Mouse (Mus musculus): ENCODE measurements around the gene Homer2.

The Homer2 gene

GRCm38 (mm10) chr7:81706027-81706415 is 1.3 kb downstream of the Homer2 start:
- DNase-seq (ENCODE audit: low read depth in 2 of 2, low spot score in 2 of 2): no peak

DNA sequence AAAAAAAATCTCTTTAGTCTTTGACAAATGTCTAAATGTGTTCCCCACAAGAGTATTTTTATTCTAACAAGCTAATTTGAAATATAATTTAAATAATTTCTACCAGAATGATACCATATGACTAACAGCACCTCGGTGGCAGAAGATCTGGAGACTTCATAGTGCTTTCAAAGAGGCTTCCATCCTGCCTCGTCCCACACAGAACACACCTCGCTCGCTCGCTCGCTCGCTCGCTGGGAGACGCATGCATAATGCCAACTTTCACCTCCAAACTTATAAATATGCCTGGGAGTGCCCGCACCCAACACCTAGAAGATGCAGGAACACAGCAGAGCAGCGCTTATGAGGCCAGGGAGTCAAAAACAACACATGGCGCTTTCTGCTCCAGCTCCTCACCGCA is 9.0 kb downstream of the Homer2 start:
- DNase-seq (ENCODE audit: low read depth in 2 of 2, low spot score in 2 of 2): no peak

DNA sequence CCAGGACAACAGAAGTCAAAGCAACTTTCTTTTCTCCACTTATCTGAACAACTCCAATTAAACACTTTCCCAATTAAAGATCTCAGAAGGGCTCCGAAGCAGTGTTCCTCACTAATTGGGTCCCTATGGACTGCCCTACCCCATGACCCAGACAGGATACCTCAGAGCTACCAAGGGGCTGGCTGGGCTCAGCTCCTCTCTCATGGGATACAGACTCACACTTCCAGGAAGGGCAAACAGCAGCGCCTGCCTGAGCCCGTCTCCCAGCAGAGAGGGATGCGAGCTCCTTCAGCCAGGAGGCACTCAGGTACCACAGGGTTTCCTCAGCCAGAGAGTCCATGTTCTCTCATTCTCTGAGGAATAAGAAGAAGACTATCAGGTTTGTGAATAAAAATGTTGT is 9.4 kb downstream of the Homer2 start:
- DNase-seq (ENCODE audit: low read depth in 2 of 2, low spot score in 2 of 2): no peak

GRCm38 (mm10) chr7:81695763-81696533 is 11.4 kb downstream of the Homer2 start:
- DNase-seq (ENCODE audit: low read depth in 2 of 2, low spot score in 2 of 2): no peak

DNA sequence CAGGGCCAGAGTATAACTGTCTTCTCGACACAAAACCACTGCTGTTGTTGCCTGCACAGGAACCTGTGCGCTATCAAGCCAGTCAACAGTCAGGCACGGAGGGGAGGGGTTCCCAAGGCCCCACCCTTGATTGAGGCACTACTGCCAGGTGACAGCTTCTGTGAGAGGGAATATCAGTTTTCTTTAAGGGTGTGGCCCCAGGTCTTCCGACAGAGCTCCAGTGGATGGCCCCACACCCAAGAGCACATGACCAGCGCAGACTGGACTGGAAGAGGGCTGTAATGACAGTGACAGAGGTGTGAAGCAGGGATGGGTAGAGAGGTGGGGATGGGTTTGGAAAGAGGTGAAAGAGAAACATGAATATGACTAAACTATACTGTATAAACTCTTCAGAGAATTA is 16.3 kb downstream of the Homer2 start:
- no peak for DNase-seq (ENCODE audit: low read depth in 2 of 2, low spot score in 2 of 2)

GRCm38 (mm10) chr7:81689116-81689681 is 18.1 kb downstream of the Homer2 start:
- no peak for DNase-seq (ENCODE audit: low read depth in 2 of 2, low spot score in 2 of 2)

DNA sequence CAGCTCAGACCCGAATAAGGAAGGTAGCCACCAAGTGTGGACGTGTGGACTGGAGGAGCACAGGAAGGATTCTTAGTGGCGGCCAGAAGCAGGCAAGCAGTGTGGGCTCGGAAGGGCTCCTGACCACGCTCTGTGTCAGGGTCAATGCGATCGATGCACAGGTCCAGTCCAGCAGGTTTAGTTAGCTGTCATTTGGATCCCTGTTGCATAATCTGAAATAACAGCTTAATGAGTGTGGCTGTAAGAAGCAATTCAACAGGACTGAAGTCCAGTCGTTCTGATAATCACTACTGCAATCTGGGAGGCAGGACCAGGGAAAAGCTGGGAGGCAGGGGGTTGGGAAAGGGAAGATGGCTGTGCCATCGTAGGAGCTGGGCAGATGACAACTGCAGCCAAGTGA is 18.9 kb downstream of the Homer2 start:
- DNase-seq (ENCODE audit: low read depth in 2 of 2, low spot score in 2 of 2): no peak

DNA sequence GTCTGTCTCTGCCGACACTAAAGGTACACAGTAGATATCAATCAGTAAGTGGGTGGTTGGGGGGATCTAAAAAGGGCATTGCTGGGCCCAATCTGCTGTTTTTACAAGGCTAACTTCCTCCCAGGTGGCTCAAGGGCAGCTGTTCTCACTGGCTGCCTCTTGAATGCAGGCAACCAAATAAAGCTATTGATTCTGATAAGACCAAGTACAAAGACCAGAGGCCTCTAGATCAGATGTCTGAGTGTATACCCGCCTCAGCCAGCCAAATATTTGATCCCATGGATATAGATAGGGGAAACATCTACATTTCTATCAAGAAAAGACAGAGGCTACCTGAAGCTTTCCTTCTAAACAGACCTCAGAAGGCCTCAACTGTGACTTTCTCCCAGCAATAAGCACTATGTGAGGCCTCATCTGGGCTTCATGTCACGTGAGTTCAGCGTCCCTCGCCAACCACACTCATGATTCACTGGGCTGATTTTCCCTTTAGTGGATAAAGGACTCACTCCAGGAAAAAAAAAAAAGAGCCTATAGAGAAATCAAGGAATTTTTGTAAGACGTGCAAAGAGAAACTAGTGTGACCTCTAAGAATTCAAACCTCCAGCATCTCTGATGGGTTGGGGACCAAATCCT is 19.5 kb downstream of the Homer2 start:
- no peak for DNase-seq (ENCODE audit: low read depth in 2 of 2, low spot score in 2 of 2)

- DNase-seq (ENCODE audit: low read depth in 2 of 2, low spot score in 2 of 2): no peak
Measured at GRCm38 (mm10) chr7:81685375-81685774, 22.0 kb downstream of the Homer2 start.

- no peak for DNase-seq (ENCODE audit: low read depth in 2 of 2, low spot score in 2 of 2)
Measured at GRCm38 (mm10) chr7:81683779-81684422, 23.4 kb downstream of the Homer2 start.

DNA sequence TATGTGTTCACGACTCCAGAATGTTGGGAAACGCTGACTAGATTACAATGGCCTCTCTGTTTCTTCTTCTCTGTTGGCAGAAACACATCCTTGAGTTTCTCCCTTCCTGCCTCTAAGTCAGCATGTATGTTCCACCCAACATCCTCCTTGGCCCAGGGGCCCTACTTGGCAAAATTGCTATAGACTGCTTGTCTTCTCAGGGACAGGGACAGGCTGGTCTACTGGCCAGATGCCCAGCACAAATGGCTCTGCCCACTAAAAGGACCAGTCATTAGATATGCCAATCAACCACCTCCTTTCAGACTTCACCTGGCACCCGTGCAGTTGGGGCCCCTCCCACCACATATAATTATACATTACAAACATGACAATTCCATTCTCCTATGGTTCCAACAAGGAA is 25.9 kb downstream of the Homer2 start:
- no peak for DNase-seq (ENCODE audit: low read depth in 2 of 2, low spot score in 2 of 2)

GRCm38 (mm10) chr7:81673359-81674013 is 33.8 kb downstream of the Homer2 start:
- no peak for DNase-seq (ENCODE audit: low read depth in 2 of 2, low spot score in 2 of 2)

DNA sequence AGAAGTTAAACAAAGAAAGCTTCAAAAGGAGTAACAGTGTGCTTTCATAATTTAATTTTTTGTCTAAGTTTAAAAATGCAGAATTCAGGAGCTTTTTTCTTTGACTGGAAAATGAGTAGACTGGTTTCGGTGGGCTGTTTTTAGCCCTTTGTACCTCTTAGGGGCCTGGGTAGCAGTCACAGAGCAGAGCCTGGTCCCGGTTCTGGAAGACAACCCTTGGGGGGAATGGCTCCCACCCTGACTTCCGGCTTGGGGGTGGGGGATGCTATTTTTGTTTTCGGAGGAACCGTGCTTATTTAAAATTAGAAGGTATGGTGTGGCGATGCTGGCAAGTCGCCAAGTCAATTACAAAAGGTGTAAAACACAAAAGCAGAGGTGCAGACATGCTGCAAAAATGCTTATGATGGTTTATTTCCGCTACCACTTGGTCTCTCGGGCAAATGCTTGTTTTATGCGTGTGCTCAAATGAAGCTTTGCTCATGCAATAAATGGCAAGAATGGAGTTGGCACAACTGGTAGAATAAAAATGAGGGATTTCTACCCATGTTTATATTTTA is 34.5 kb downstream of the Homer2 start:
- no peak for DNase-seq (ENCODE audit: low read depth in 2 of 2, low spot score in 2 of 2)

DNA sequence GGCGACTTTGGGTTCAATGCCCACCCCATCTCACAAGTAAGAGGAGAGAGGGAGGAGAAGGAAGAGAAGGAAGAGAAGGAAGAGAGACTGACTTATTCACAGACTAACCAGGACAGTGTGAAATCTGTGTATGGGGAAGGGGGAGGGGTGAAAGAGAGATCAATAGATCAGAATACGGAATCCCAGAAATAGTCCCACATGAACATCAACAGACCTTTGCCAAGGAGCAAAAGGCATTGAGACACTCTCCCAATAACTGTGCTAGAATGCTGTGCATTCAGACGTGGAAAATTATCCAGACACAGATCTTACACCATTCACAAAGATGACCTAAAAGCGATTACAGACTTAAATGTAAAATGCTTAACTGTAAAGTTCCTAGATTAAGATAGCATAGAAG is 40.2 kb downstream of the Homer2 start:
- DNase-seq (ENCODE audit: low read depth in 2 of 2, low spot score in 2 of 2): no peak

DNA sequence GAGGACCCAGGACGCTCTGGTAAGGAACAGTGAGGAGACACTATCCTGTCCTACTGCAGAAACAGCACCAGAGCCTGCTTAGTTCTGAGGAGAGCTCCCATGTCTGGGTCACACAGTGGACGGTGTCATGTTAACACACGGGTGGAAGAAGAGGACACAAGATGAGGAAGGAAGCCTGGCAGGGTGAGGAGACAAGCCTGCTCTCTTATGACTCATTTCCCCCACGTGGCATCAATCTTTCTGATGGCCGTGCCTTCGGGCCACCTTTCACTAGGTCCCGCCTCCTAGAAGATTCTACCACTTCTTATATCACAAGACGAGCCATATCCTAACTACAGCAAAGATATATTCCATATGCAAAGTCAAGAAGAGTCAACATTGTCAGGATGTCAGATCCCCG is 40.7 kb downstream of the Homer2 start:
- no peak for DNase-seq (ENCODE audit: low read depth in 2 of 2, low spot score in 2 of 2)

DNA sequence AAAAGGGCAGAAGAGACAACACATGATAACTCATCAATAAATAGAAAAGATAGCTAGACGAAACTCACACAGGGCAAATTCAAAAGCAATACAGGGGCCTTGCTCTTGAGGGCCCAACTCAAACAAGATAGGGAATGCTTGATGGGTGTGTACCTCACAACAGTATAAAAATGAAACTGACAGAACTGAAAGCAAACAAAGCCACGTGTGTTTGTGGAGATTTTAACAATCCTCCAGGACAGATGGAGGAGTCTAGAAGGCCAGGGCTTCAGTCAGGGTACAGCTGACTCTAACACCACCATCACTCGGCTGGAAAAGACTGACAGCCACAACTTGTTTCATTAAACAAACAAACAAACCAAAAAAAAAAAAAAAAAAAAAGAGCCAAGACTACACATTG is 44.3 kb downstream of the Homer2 start:
- DNase-seq (ENCODE audit: low read depth in 2 of 2, low spot score in 2 of 2): no peak

DNA sequence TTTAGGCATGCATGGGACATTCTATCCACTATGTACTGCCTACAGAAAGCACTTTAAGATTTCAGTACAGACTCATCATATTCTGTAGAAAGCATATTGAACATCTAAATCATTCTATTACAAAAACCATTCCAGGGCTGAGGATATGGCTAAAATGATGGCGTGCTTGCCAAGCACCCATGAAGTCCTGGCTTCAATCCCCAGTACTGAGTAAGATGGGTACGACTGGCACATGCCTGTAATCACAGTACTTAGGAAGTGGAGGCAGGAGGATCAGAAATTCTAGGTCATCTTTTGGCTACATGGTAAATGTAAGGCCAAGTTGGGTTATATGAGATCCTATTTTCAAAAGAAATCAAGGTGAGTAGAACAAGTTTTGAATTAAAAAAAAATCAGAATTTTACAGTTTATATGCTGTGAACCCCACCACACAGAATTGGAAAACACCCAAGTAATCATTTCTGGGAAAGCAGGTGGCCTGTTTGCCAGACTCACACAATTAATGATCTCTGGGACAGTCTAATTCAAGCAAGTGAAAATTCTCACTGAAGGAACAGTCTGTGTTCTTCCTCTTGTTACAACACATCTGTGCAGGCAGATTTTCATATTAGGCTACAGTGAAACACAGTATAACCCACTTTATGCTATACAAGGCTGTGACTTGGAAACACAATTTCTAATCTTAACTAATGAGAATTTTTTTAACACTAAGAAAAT is 49.5 kb downstream of the Homer2 start:
- no peak for DNase-seq (ENCODE audit: low read depth in 2 of 2, low spot score in 2 of 2)

- DNase-seq (ENCODE audit: low read depth in 2 of 2, low spot score in 2 of 2): no peak
Measured at GRCm38 (mm10) chr7:81657055-81657454, 50.3 kb downstream of the Homer2 start.

DNA sequence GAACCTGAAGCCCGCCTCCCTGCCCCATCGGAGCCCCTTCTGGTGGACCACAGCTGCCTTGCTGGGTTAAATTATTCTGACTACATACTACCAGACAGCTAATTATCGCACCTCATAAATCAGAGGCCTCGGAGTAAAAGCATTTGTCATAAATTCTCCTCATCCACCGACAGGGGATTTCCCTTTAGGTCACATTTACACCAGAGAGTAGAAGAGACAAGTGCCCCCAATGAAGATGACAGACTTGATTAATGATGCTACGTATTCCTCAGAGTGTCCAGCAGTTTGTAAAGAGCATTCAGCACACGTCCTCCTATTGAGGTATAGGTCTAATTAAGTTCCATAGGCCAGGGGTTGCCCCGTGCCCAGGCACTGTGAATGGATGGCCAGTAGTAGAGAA is 50.7 kb downstream of the Homer2 start:
- DNase-seq (ENCODE audit: low read depth in 2 of 2, low spot score in 2 of 2): no peak

DNA sequence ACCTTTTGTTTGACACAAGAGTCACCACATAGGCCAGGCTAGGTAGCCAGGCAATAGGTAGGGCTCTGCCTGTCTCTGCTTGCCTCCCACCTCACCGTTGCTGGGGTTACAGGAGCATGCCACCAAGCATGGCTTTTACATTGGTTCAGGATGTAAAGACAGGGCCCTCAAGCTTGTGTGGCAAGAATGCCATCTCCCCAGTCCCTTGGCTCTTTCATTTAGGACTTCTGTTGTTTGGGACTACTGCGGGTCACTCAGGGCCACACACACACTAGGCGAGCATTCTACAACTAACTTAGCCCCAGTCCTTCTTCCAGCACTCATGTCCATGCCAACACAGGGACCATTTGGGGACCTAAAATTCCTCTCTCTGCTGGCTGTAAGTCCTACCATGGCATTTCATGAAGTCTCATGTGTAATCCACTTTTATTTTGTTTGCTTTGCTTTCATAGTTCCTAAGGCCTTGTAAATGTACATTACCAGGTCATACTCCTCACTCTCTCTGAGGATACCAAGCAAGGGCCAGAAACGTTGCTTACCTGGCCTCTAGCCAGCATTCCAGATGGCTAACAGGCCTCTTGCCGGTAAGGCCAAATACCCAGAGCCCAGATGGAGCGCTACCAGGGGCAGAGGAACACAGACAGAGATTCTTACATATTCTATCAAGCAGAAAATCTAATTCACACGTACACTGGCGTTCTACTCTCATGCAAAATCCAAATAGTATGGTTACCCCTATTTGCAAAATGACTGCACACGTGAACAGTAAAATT is 52.2 kb downstream of the Homer2 start:
- DNase-seq (ENCODE audit: low read depth in 2 of 2, low spot score in 2 of 2): no peak
